Comparison of ENCODE assay signal across 9 mouse cellular contexts in genomic region chr1:96768264-96768663, GRCm38 (mm10).
DNase-seq lines count a peak whose midpoint lies in the region; ATAC-seq lines count a peak whose summit lies in the region.
"Had no signal": no experiment of that assay in that cellular context is flagged by ENCODE, and none has a peak within 500 bp of the region (broad histone marks: within the 10 kb centered on the region; RNA-seq: fewer than 3 reads in every experiment).

No protein-coding gene starts in this region.

- WGBS in kidney, embryonic 16.5 days = 13% methylated on average over 4 of the region's 4 CpGs

- no peaks in the 10 kb centered on the region for H3K9me3 ChIP-seq in kidney, embryonic 16.5 days (ENCODE audit: low read length)
- H3K9me3 ChIP-seq: stomach, embryonic 15.5 days had no signal

- H3K27ac ChIP-seq in kidney, embryonic 16.5 days (ENCODE audit: low read length) = no peak overlapping the region
- H3K27ac ChIP-seq: stomach, embryonic 15.5 days had no signal

- no peak overlapping the region for H3K4me3 ChIP-seq in kidney, embryonic 16.5 days (ENCODE audit: low read length)
- H3K4me3 ChIP-seq: stomach, embryonic 15.5 days had no signal

- DNase-seq in adrenal gland, postnatal 14 days = peak; percentile 6
- no peak for DNase-seq in adrenal gland, adult 8-10 months
- peak; percentile 2 to 3 for DNase-seq in B cell, adult 2 months
- peak; percentile 18 to 30 for DNase-seq in frontal cortex, postnatal 25 days (ENCODE audit: low spot score in 2 of 2)
- DNase-seq in left cerebral cortex, postnatal 36 days (ENCODE audit: low spot score in 2 of 2) = peak; percentile 30 to 52
- DNase-seq in right cerebral cortex, postnatal 36 days (ENCODE audit: low spot score in 2 of 2) = peak; percentile 27 to 28

- H3K36me3 ChIP-seq in kidney, embryonic 16.5 days (ENCODE audit: insufficient read depth, low read length) = no peaks in the 10 kb centered on the region
- H3K36me3 ChIP-seq: stomach, embryonic 15.5 days had no signal

- intact Hi-C loops in left cerebral cortex, postnatal 36 days (cut with DNase I) = no loop called here

- ATAC-seq in kidney, embryonic 16.5 days (ENCODE audit: low FRiP score, low TSS enrichment) = no peak
- ATAC-seq in granulocyte monocyte progenitor cell, adult 5-6 weeks (replicated peaks; ENCODE audit: poor library complexity, severe bottlenecking) = no peak; the same call in 1 of the 2 replicates

- H3K9ac ChIP-seq in kidney, embryonic 16.5 days (replicated peaks; ENCODE audit: low read length) = no peak overlapping the region
- H3K9ac ChIP-seq: stomach, embryonic 15.5 days had no signal

- no peaks in the 10 kb centered on the region for H3K4me1 ChIP-seq in kidney, embryonic 16.5 days (ENCODE audit: insufficient read depth, low read length)
- H3K4me1 ChIP-seq: stomach, embryonic 15.5 days had no signal

- H3K27me3 ChIP-seq in kidney, embryonic 16.5 days (ENCODE audit: insufficient read depth, low read length) = no peaks in the 10 kb centered on the region
- H3K27me3 ChIP-seq: stomach, embryonic 15.5 days had no signal

- H3K4me2 ChIP-seq in kidney, embryonic 16.5 days (replicated peaks; ENCODE audit: low read depth, low read length) = no peak overlapping the region
- H3K4me2 ChIP-seq: stomach, embryonic 15.5 days had no signal
